Mouse (Mus musculus): Measurements from ENCODE around the gene Arhgef18. TPM values are rescaled to one million over a fixed set of nuclear protein-coding genes. Genes with fewer than 3 reads are reported as not detected.
A peak's percentile ranks its signal among the peaks of the same experiment; 100 is the strongest.

The Arhgef18 gene
- 4.9 and 5.4 TPM in 2 replicates for polyA plus RNA-seq (2015; fragmentation: Nextera tagmentation; extraction: Ambion mirVana)

DNA sequence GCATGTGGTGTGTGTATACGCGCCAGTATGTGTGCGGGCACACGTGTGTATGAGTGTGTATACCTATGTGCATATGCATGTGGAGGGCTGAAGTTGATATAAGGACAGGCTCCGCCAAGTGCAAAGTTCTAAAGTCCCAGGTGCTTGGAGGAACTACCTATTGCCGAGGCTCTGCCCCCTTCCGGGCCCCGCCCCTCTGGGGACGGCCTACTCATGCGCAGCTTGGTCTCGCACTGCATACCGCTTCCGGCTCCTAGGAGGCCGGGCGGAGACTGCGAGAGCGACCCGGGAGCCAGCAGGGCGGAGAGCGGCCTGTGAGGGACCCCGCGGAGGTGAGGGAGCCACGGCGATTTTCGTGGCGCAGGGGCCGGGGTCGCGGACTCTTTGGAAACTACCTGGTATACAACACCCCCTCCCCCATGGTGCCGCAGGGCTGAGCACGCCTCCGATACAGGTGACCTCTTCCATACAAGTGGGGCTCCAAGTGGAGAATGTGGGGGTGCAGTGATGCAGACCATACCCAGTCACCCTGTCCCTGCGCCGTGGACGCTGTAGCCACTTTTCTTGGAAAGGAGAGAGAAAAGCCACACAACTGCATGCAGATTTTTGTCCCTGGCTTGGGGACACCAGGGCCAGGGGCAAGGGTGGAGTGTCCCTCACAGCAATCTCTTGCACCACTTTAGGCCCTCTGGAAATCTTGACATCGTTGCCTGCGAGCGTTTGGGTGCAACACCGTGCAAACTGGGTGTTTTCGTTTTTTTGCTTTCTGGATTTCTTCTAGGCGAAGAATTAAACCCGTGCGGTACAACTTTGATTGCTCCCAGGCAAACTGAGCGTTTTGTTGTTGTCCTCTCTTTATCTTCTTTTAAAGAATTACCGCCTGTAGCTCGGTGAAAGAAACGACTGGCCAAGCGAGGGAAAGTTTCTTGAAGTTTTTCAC, at the start of gene Arhgef18:
Gene Arhgef18, plus strand, starts transcription at position 236 of the 940 bp plus-strand sequence.
- Histone ChIP-seq H3K36me3 (peaks cover 9% of the 10 kb centered on the region), H3K4me3 (peak within 1 kb of the TSS; percentile 84), H3K4me1 (peaks cover 26% of the 10 kb centered on the region), H3K27me3 (replicated peaks) (no peaks in the 10 kb centered on the region), H3K4me2 (peak within 1 kb of the TSS; percentile 82), H3K9me3 (no peaks in the 10 kb centered on the region), H3K27ac (replicated peaks) (peak within 1 kb of the TSS; percentile 60; the same call in 1 of the 2 replicates), H3K9ac (peak within 1 kb of the TSS; percentile 89)
- peak; percentile 89 for ATAC-seq (ENCODE audit: extremely low read depth, insufficient number of reproducible peaks, low FRiP score, low TSS enrichment)
- under 1% methylated on average over 48 of the region's 48 CpGs for WGBS

DNA sequence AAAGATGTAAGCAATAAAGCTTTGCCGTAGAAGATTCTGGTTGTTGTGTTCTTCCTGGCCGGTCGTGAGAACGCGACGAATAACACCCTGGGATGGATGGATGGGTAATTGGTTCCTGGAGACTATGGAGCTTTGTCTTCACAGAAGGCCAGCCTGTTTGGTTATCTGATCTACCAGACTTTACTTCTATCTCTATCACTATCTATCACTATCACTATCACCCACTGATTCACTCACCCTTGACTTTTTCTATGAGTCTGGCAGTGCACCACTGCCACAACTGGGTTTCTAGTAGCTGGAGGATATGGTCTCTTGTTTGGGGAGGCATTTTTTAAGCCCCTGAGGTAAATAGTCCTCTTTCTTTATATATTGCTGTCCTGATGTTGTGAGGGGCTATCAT, 47.5 kb upstream of the Arhgef18 start:
- Histone ChIP-seq H3K9ac (no peak overlapping the region), H3K27ac (replicated peaks) (no peak overlapping the region), H3K36me3 (no peaks in the 10 kb centered on the region), H3K9me3 (no peaks in the 10 kb centered on the region), H3K4me2 (no peak overlapping the region), H3K27me3 (replicated peaks) (no peaks in the 10 kb centered on the region), H3K4me3 (no peak overlapping the region), H3K4me1 (no peaks in the 10 kb centered on the region)
- WGBS: 93% methylated on average over 6 of the region's 6 CpGs
- no peak for ATAC-seq (ENCODE audit: extremely low read depth, insufficient number of reproducible peaks, low FRiP score, low TSS enrichment)

DNA sequence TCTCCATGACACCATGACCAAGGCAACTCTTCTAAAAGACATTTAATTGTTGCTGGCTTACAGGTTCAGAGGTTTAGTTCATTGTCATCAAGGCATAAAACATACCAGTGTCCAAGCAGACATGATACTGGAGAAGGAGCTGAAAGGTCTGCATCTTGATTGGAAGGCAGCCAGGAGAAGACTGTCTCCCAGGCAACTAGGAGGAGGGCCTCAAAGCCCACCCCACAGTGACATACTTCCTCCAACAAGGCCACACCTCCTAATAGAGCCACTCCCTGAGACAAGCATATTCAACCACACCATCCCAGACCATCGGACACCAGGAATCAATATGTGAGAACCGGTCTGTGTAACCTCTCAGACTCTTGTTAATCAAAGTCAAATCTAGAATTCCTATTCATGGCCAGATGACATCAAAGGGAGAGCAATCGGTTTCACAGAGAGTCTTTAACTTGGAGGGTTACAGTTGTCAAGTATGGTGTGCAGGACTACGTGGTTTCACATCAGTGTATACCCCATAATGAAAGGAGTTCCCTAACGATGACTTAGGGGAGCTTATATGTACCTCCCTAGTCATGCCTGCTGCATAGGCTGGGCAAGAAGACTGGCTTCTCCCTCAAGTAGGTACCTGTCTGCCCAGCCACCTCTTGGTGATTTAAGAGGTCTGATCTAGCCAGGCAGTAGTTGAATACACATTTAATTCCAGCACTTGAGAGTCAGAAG, 46.0 kb upstream of the Arhgef18 start:
- Histone ChIP-seq H3K4me2 (no peak overlapping the region), H3K9me3 (no peaks in the 10 kb centered on the region), H3K9ac (no peak overlapping the region), H3K27me3 (replicated peaks) (no peaks in the 10 kb centered on the region), H3K4me1 (no peaks in the 10 kb centered on the region), H3K4me3 (no peak overlapping the region), H3K36me3 (no peaks in the 10 kb centered on the region), H3K27ac (replicated peaks) (no peak overlapping the region)
- no peak for ATAC-seq (ENCODE audit: extremely low read depth, insufficient number of reproducible peaks, low FRiP score, low TSS enrichment)
- WGBS: 75% methylated on average over 5 of the region's 5 CpGs

DNA sequence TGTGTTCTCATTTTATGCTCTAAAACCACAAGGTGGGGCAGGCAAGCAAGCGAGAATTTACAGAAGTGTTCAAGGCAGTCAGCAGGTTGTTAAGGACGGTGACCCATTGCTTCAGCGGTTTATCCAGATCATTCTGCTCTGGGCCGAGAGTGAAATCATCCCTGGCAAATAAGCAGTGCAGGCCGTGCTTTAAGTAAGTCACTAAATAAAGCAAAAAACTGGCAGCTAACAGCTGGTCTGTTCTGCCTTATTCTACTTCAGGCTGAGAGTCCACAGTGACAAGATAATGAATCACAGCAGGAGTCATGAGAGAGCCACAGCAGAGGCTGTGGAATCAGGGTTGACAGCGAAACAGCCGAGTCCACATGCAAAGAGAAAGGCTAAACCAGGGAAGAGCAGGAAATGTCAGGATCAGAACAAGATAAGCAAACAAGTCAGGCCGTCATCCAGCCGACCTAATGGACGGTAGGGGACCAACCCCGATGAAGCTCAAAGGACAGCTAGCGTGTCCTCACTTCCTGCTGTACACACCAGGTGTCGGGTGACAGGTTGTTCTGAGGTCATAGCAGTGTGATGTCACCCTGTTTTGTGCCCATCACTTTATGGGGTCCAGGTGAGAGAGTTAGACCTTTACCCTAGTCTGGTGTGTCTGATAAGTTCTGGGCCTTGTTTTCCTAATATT, 44.5 kb upstream of the Arhgef18 start:
- Histone ChIP-seq H3K9ac (no peak overlapping the region), H3K27me3 (replicated peaks) (no peaks in the 10 kb centered on the region), H3K27ac (replicated peaks) (no peak overlapping the region), H3K4me2 (no peak overlapping the region), H3K4me1 (no peaks in the 10 kb centered on the region), H3K36me3 (no peaks in the 10 kb centered on the region), H3K4me3 (no peak overlapping the region), H3K9me3 (no peaks in the 10 kb centered on the region)
- WGBS: 25% methylated on average over 13 of the region's 13 CpGs
- ATAC-seq (ENCODE audit: extremely low read depth, insufficient number of reproducible peaks, low FRiP score, low TSS enrichment): no peak

DNA sequence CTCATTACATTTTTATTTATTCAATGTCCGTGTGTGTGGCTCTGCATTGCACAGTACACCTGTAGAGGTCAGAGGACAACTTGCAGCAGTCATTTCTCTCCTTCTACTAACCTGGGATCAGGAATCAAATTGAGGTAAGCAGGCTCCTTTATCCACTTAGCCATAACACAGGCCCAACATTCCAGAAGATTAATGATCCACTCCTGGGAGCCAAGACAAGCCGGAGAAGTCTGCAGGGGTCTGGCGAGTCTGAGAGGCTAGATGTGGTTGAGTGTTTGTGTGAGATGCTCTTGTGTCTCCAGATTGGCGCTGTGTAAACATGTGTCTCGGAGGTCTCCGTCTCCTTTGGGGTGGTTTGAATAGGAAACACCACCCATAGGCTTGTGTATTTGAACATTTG, 42.1 kb upstream of the Arhgef18 start:
- Histone ChIP-seq H3K27ac (replicated peaks) (no peak overlapping the region), H3K4me1 (no peaks in the 10 kb centered on the region), H3K4me3 (no peak overlapping the region), H3K9me3 (no peaks in the 10 kb centered on the region), H3K9ac (no peak overlapping the region), H3K4me2 (no peak overlapping the region), H3K36me3 (no peaks in the 10 kb centered on the region), H3K27me3 (replicated peaks) (no peaks in the 10 kb centered on the region)
- 49% methylated on average over 6 of the region's 6 CpGs for WGBS
- no peak for ATAC-seq (ENCODE audit: extremely low read depth, insufficient number of reproducible peaks, low FRiP score, low TSS enrichment)

DNA sequence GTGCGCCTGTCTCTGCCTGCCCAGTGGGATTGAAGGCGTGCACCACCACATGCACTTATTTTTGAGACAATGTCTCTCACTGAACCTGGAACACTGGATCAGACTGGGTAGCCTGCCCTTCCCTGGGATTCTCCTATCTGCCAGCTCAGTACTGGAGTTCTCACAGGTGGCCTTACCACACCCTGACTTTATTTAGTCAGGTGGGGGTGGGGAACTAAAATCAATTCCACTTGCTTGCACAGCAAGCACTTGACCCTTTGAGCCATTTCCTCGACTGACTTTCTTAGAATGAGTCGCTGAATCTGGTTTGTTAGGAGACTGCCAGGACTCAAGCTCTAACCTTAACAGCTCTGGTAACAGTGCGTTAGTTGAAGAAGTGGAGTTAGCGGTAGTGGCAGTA, 40.1 kb upstream of the Arhgef18 start:
- no peak overlapping the region for H3K9ac ChIP-seq
- H3K4me1 ChIP-seq: no peaks in the 10 kb centered on the region
- no peak overlapping the region for H3K4me2 ChIP-seq
- no peaks in the 10 kb centered on the region for H3K36me3 ChIP-seq
- 0 out of 2 replicates have a peak, but pooled peaks cover 5% of the 10 kb centered on the region for H3K27me3 ChIP-seq (replicated peaks)
- H3K27ac ChIP-seq (replicated peaks): no peak overlapping the region
- 72% methylated on average over 6 of the region's 6 CpGs for WGBS
- ATAC-seq (ENCODE audit: extremely low read depth, insufficient number of reproducible peaks, low FRiP score, low TSS enrichment): no peak
- no peak overlapping the region for H3K4me3 ChIP-seq
- no peaks in the 10 kb centered on the region for H3K9me3 ChIP-seq

DNA sequence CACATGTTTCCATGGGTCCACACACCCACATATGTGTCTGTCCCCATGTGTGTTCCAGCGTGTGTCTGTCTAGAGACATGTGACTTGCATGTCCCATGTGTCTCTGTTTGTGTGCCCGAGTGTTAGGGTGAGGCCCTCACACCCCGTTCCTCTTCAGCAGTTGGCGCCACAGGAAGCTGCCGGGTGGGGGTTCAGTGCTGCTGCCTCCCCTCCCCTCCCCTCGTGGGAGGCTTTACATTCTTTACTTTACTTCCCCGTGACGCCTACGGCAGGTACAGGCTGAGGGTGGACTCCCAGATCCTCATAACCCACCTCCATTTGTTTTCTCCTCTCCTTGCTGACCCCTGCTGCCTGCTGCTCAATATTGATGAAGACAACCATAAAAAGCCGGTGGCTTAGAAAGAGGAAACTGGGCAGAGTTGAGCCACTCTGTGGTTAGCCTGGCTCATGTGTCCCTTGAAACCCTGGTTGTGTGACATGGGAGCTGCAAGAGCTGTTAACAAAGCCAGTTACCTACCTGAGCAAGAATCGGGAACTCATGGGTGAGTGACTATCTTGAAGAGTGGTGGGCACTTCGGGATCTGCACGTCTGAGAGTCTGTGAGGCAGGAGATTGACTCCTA, 39.5 kb upstream of the Arhgef18 start, which contains the start of gene A430078G23Rik:
Gene A430078G23Rik, plus strand, starts transcription at position 227 of the 622 bp plus-strand sequence.
- Histone ChIP-seq H3K4me1 (no peaks in the 10 kb centered on the region), H3K9me3 (no peaks in the 10 kb centered on the region), H3K36me3 (no peaks in the 10 kb centered on the region), H3K27me3 (replicated peaks) (0 out of 2 replicates have a peak, but pooled peaks cover 5% of the 10 kb centered on the region), H3K27ac (replicated peaks) (no peak within 1 kb of the TSS), H3K4me3 (no peak within 1 kb of the TSS), H3K9ac (no peak within 1 kb of the TSS), H3K4me2 (no peak within 1 kb of the TSS)
- WGBS: 55% methylated on average over 13 of the region's 13 CpGs
- ATAC-seq (ENCODE audit: extremely low read depth, insufficient number of reproducible peaks, low FRiP score, low TSS enrichment): no peak

DNA sequence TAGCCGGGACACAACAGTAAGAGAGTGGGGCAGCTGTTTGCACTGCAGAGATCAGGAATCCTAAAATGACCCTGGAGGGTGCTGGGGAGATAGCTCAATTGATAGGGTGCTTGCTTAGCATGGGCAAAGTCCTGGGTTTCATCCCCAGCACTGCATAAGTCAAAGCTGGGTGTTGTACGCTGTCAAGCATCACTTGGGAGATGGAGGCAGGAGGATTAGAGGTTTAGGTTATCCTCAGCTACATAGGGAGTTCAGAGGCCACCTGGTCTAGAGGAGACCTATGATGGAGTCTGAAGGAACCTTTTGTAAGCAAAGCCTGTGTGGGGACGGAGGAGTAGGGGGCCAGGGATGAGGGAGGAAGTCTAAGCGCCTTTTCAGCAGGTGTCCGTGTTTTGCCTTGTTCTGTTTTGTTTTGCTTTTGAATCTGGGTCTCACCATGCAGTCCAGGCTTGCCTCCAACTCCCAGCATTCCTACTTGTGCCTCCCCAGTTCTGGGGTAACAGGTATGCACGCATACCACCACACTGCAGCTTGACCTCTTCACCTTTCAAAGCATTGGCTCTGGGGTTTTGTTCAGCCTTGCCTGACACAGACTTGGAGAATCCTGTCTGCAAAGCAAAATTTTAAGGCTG, 38.9 kb upstream of the Arhgef18 start:
- Histone ChIP-seq H3K4me3 (no peak overlapping the region), H3K4me2 (no peak overlapping the region), H3K9ac (no peak overlapping the region), H3K9me3 (no peaks in the 10 kb centered on the region), H3K36me3 (no peaks in the 10 kb centered on the region), H3K4me1 (no peaks in the 10 kb centered on the region), H3K27me3 (replicated peaks) (0 out of 2 replicates have a peak, but pooled peaks cover 5% of the 10 kb centered on the region), H3K27ac (replicated peaks) (no peak overlapping the region)
- 69% methylated on average over 6 of the region's 6 CpGs for WGBS
- no peak for ATAC-seq (ENCODE audit: extremely low read depth, insufficient number of reproducible peaks, low FRiP score, low TSS enrichment)

DNA sequence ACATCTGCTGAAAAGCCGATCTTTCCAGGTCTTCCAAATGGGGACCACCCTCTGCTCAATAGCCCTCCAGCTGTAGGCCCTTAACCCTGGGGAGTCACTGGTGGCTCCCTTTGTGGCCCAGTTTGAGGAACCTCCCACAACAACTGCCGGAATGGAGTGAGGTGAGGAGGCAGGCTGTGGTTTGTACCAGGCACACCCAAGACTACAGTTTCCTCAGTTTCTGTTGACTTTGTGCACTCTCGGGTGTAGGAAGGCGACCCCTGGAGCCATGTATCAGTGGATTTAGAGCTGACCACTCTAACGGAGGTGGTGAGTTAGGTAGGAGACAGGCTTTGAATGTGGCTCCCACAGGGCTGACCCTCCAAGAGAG, 38.4 kb upstream of the Arhgef18 start:
- Histone ChIP-seq H3K27me3 (replicated peaks) (0 out of 2 replicates have a peak, but pooled peaks cover 5% of the 10 kb centered on the region), H3K27ac (replicated peaks) (no peak overlapping the region), H3K4me1 (no peaks in the 10 kb centered on the region), H3K4me2 (no peak overlapping the region), H3K36me3 (no peaks in the 10 kb centered on the region), H3K4me3 (no peak overlapping the region), H3K9ac (no peak overlapping the region), H3K9me3 (no peaks in the 10 kb centered on the region)
- ATAC-seq (ENCODE audit: extremely low read depth, insufficient number of reproducible peaks, low FRiP score, low TSS enrichment): no peak
- WGBS: 62% methylated on average over 5 of the region's 5 CpGs

DNA sequence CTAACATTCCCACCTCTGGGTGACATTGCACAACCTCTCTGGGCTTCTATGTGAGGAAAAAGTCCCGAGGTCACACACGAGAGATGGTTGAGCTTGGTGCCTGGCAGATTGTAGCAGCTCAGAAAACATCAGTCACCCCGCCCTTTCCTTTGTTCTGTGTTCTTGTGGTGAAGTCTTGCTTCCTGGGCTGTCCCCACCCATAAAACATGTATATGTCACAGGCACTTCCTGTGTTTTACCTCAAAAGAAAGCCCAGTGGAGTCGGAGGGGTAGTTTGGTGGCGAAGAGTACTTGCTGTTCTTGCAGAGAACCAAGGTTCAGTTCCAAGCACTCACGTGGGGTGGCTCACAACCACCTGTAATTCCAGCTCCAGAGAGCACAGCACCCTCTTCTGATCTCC, 37.2 kb upstream of the Arhgef18 start:
- H3K36me3 ChIP-seq: no peaks in the 10 kb centered on the region
- H3K4me3 ChIP-seq: no peak overlapping the region
- 0 out of 2 replicates have a peak, but pooled peaks cover 5% of the 10 kb centered on the region for H3K27me3 ChIP-seq (replicated peaks)
- no peak overlapping the region for H3K27ac ChIP-seq (replicated peaks)
- 71% methylated on average over 6 of the region's 6 CpGs for WGBS
- no peak for ATAC-seq (ENCODE audit: extremely low read depth, insufficient number of reproducible peaks, low FRiP score, low TSS enrichment)
- H3K9ac ChIP-seq: no peak overlapping the region
- no peaks in the 10 kb centered on the region for H3K4me1 ChIP-seq
- no peaks in the 10 kb centered on the region for H3K9me3 ChIP-seq
- H3K4me2 ChIP-seq: no peak overlapping the region
